Mouse (Mus musculus): ENCODE data around the gene Zfp365.

Zfp365 gene

DNA sequence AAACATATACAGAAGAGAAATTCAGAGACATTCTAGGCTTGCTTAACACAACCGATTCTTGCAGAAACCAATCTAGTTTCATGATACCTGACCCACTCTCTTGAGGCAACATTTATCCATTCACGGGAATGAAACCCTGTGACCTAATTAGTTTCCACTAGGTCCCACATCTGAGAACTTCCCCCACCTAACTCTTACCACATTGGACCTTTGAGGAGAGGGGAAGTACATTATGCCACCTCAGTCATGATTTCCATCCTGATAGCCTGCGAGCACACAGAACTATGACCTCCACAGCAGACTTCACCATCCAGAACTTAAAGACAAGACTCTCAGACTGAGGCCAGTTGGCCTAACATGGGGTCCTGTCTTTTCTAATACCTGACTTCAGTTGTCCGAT is 71.7 kb downstream of the Zfp365 start:
- DNase-seq: no peak

GRCm38 (mm10) chr10:67839156-67839555 is 73.3 kb downstream of the Zfp365 start:
- DNase-seq: no peak

GRCm38 (mm10) chr10:67836426-67836825 is 76.0 kb downstream of the Zfp365 start:
- DNase-seq: no peak

Measured in lung, postnatal 36 days (tissue).